Mouse (Mus musculus): ENCODE results near the gene Apbb1ip. TPM values are rescaled to one million over a fixed set of nuclear protein-coding genes. Genes with fewer than 3 reads are reported as not detected.

The Apbb1ip gene
- polyA plus RNA-seq, 1 experiment from 2014 or later = 2.1 TPM

GRCm38 (mm10) chr2:22782057-22782456, 8.2 kb downstream of the Apbb1ip start:
- Histone ChIP-seq H3K36me3 (ENCODE audit: control insufficient read depth, insufficient read depth, low read length) (no peaks in the 10 kb centered on the region), H3K4me3 (ENCODE audit: low read length) (no peak overlapping the region), H3K9ac (ENCODE audit: low read depth, low read length) (no peak overlapping the region), H3K4me1 (ENCODE audit: control insufficient read depth, insufficient read depth, low read depth, low read length) (no peaks in the 10 kb centered on the region), H3K9me3 (ENCODE audit: control insufficient read depth, low read length) (no peaks in the 10 kb centered on the region), H3K27me3 (replicated peaks; ENCODE audit: control insufficient read depth, insufficient read depth, low read length) (no peaks in the 10 kb centered on the region), H3K4me2 (ENCODE audit: low read length) (no peak overlapping the region), H3K27ac (ENCODE audit: low read depth, low read length) (no peak overlapping the region)
- 92% methylated on average over 3 of the region's 3 CpGs for WGBS
- ATAC-seq = no peak

DNA sequence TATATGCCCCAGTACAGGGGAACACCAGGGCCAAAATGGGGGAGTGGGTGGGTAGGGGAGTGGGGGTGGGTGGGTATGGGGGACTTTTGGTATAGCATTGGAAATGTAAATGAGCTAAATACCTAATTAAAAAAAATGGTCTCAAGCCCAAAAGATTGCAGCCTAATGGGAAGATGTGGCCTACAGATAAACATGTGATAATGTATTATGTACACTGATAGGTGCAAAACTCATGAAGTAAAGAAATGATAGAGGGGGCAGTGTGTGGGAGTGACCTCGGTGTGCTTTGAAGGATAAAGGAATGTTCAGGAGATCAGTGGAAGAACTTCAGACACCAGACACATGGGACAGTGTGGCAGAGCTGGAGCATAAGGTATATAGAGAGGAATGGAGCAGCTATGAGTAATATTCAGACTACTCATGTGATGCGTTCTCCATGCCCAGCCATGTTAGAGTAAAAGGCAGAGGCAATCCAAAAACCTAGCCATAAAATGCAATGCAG, 9.3 kb downstream of the Apbb1ip start:
- Histone ChIP-seq H3K9me3 (ENCODE audit: control insufficient read depth, low read length) (no peaks in the 10 kb centered on the region), H3K27me3 (replicated peaks; ENCODE audit: control insufficient read depth, insufficient read depth, low read length) (no peaks in the 10 kb centered on the region), H3K27ac (ENCODE audit: low read depth, low read length) (no peak overlapping the region), H3K36me3 (ENCODE audit: control insufficient read depth, insufficient read depth, low read length) (no peaks in the 10 kb centered on the region), H3K4me3 (ENCODE audit: low read length) (no peak overlapping the region), H3K4me2 (ENCODE audit: low read length) (no peak overlapping the region), H3K9ac (ENCODE audit: low read depth, low read length) (no peak overlapping the region), H3K4me1 (ENCODE audit: control insufficient read depth, insufficient read depth, low read depth, low read length) (no peaks in the 10 kb centered on the region)
- no peak for ATAC-seq
- 90% methylated on average over 2 of the region's 2 CpGs for WGBS

- H3K4me2 ChIP-seq (ENCODE audit: low read length) = no peak overlapping the region
- H3K4me3 ChIP-seq (ENCODE audit: low read length) = no peak overlapping the region
- no peak overlapping the region for H3K27ac ChIP-seq (ENCODE audit: low read depth, low read length)
- H3K4me1 ChIP-seq (ENCODE audit: control insufficient read depth, insufficient read depth, low read depth, low read length) = no peaks in the 10 kb centered on the region
- H3K36me3 ChIP-seq (ENCODE audit: control insufficient read depth, insufficient read depth, low read length) = no peaks in the 10 kb centered on the region
- no peak overlapping the region for H3K9ac ChIP-seq (ENCODE audit: low read depth, low read length)
- 91% methylated on average over 3 of the region's 3 CpGs for WGBS
- H3K27me3 ChIP-seq (replicated peaks; ENCODE audit: control insufficient read depth, insufficient read depth, low read length) = no peaks in the 10 kb centered on the region
- ATAC-seq = no peak
- no peaks in the 10 kb centered on the region for H3K9me3 ChIP-seq (ENCODE audit: control insufficient read depth, low read length)
These were observed 10.3 kb downstream of the Apbb1ip start for GRCm38 (mm10) chr2:22784186-22784585.

DNA sequence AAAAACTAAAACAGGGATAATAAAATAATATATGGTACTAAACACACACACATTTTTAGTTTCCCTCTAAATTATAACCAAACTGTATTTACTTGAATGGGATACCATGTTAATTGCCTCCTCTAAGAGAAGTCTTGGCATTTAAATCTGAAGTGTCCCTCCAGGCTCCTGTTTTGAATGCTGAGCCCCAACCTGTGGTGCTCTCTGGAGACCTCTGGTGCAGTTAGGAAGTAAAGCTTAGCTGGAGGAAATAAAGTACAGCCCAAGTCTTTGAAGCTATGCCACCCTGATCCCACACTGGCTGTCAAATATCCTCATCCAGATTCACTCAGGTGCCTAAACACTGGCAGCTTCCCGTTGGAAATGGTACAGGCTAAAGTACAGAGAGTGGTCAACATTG, 10.9 kb downstream of the Apbb1ip start:
- H3K4me3 ChIP-seq (ENCODE audit: low read length) = no peak overlapping the region
- H3K27me3 ChIP-seq (replicated peaks; ENCODE audit: control insufficient read depth, insufficient read depth, low read length) = no peaks in the 10 kb centered on the region
- ATAC-seq = no peak
- H3K4me2 ChIP-seq (ENCODE audit: low read length) = no peak overlapping the region
- H3K9ac ChIP-seq (ENCODE audit: low read depth, low read length) = no peak overlapping the region
- no peaks in the 10 kb centered on the region for H3K9me3 ChIP-seq (ENCODE audit: control insufficient read depth, low read length)
- no peaks in the 10 kb centered on the region for H3K36me3 ChIP-seq (ENCODE audit: control insufficient read depth, insufficient read depth, low read length)
- H3K27ac ChIP-seq (ENCODE audit: low read depth, low read length) = no peak overlapping the region
- 67% methylated on average over 1 of the region's 1 CpGs for WGBS
- H3K4me1 ChIP-seq (ENCODE audit: control insufficient read depth, insufficient read depth, low read depth, low read length) = no peaks in the 10 kb centered on the region

- WGBS = 94% methylated on average over 2 of the region's 2 CpGs
- Histone ChIP-seq H3K9me3 (ENCODE audit: control insufficient read depth, low read length) (no peaks in the 10 kb centered on the region), H3K4me2 (ENCODE audit: low read length) (no peak overlapping the region), H3K4me1 (ENCODE audit: control insufficient read depth, insufficient read depth, low read depth, low read length) (no peaks in the 10 kb centered on the region), H3K27me3 (replicated peaks; ENCODE audit: control insufficient read depth, insufficient read depth, low read length) (no peaks in the 10 kb centered on the region), H3K9ac (ENCODE audit: low read depth, low read length) (no peak overlapping the region), H3K4me3 (ENCODE audit: low read length) (no peak overlapping the region), H3K27ac (ENCODE audit: low read depth, low read length) (no peak overlapping the region), H3K36me3 (ENCODE audit: control insufficient read depth, insufficient read depth, low read length) (no peaks in the 10 kb centered on the region)
- ATAC-seq = no peak
These were observed 14.8 kb downstream of the Apbb1ip start for GRCm38 (mm10) chr2:22788658-22789057.

DNA sequence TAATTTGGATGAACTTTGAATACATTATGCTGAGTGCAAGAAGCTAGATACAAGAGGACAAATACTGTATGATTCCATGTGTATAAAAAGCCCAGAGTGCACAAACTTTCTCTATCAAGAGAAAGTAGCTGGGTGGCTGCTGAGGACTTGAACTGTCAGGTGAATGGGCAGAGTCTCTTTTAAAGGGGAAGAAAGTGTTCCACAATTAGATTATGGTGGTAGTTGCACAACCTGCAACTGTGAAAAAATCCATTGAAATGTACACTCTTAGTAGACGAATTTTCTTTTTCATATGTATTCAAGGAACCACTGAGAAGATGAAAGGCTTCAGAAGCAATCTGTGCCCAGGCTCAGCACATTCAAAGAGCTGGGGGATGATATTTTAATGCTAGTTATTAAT, 15.7 kb downstream of the Apbb1ip start:
- H3K36me3 ChIP-seq (ENCODE audit: control insufficient read depth, insufficient read depth, low read length) = no peaks in the 10 kb centered on the region
- H3K4me2 ChIP-seq (ENCODE audit: low read length) = no peak overlapping the region
- H3K27me3 ChIP-seq (replicated peaks; ENCODE audit: control insufficient read depth, insufficient read depth, low read length) = no peaks in the 10 kb centered on the region
- no peaks in the 10 kb centered on the region for H3K4me1 ChIP-seq (ENCODE audit: control insufficient read depth, insufficient read depth, low read depth, low read length)
- no peak overlapping the region for H3K9ac ChIP-seq (ENCODE audit: low read depth, low read length)
- H3K27ac ChIP-seq (ENCODE audit: low read depth, low read length) = no peak overlapping the region
- no peak for ATAC-seq
- no peaks in the 10 kb centered on the region for H3K9me3 ChIP-seq (ENCODE audit: control insufficient read depth, low read length)
- WGBS = 84% methylated on average over 1 of the region's 1 CpGs
- H3K4me3 ChIP-seq (ENCODE audit: low read length) = no peak overlapping the region

- ATAC-seq = no peak
- Histone ChIP-seq H3K4me1 (ENCODE audit: control insufficient read depth, insufficient read depth, low read depth, low read length) (no peaks in the 10 kb centered on the region), H3K4me3 (ENCODE audit: low read length) (no peak overlapping the region), H3K36me3 (ENCODE audit: control insufficient read depth, insufficient read depth, low read length) (no peaks in the 10 kb centered on the region), H3K27me3 (replicated peaks; ENCODE audit: control insufficient read depth, insufficient read depth, low read length) (no peaks in the 10 kb centered on the region), H3K9me3 (ENCODE audit: control insufficient read depth, low read length) (no peaks in the 10 kb centered on the region), H3K4me2 (ENCODE audit: low read length) (no peak overlapping the region), H3K27ac (ENCODE audit: low read depth, low read length) (no peak overlapping the region), H3K9ac (ENCODE audit: low read depth, low read length) (no peak overlapping the region)
- 63% methylated on average over 1 of the region's 1 CpGs for WGBS
These were observed 16.5 kb downstream of the Apbb1ip start for GRCm38 (mm10) chr2:22790435-22790834.

GRCm38 (mm10) chr2:22795087-22795486, 21.2 kb downstream of the Apbb1ip start:
- Histone ChIP-seq H3K36me3 (ENCODE audit: control insufficient read depth, insufficient read depth, low read length) (no peaks in the 10 kb centered on the region), H3K27ac (ENCODE audit: low read depth, low read length) (no peak overlapping the region), H3K4me2 (ENCODE audit: low read length) (no peak overlapping the region), H3K4me1 (ENCODE audit: control insufficient read depth, insufficient read depth, low read depth, low read length) (no peaks in the 10 kb centered on the region), H3K4me3 (ENCODE audit: low read length) (no peak overlapping the region), H3K9ac (ENCODE audit: low read depth, low read length) (no peak overlapping the region), H3K9me3 (ENCODE audit: control insufficient read depth, low read length) (no peaks in the 10 kb centered on the region), H3K27me3 (replicated peaks; ENCODE audit: control insufficient read depth, insufficient read depth, low read length) (no peaks in the 10 kb centered on the region)
- 80% methylated on average over 3 of the region's 3 CpGs for WGBS
- no peak for ATAC-seq

- Histone ChIP-seq H3K4me2 (ENCODE audit: low read length) (no peak overlapping the region), H3K4me1 (ENCODE audit: control insufficient read depth, insufficient read depth, low read depth, low read length) (no peaks in the 10 kb centered on the region), H3K27me3 (replicated peaks; ENCODE audit: control insufficient read depth, insufficient read depth, low read length) (no peaks in the 10 kb centered on the region), H3K9ac (ENCODE audit: low read depth, low read length) (no peak overlapping the region), H3K9me3 (ENCODE audit: control insufficient read depth, low read length) (no peaks in the 10 kb centered on the region), H3K27ac (ENCODE audit: low read depth, low read length) (no peak overlapping the region), H3K36me3 (ENCODE audit: control insufficient read depth, insufficient read depth, low read length) (no peaks in the 10 kb centered on the region), H3K4me3 (ENCODE audit: low read length) (no peak overlapping the region)
- ATAC-seq = no peak
These were observed 22.6 kb downstream of the Apbb1ip start for GRCm38 (mm10) chr2:22796487-22796886.

DNA sequence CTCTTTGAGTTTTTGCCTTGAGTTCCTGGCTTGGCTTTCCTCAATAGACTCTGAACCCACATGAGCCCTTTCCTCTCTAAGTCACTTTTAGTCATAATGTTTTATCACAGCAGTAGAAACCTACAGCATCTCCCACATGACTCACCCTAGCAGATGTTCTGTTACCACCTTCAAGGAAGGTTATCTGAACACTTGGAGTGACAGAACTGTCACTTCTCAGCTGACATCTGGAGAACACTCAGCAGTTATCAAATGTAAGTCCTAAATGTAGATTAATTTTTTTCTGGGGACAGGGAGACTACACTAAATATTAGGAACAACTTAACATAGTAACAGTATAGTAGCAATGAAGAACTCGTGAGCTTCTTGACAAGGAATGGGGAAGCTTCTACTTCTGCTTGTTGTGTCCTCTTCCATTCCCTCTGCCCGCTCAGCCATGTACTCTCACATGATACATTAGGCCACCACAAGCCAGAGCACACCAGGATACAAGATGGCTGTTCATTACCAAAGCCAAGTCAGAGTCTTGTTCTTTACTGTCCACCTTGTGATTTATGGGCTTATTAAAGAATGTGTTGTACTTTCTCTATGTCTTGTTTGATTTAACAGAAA, 25.6 kb downstream of the Apbb1ip start:
- 91% methylated on average over 2 of the region's 2 CpGs for WGBS
- Histone ChIP-seq H3K9me3 (ENCODE audit: control insufficient read depth, low read length) (no peaks in the 10 kb centered on the region), H3K27me3 (replicated peaks; ENCODE audit: control insufficient read depth, insufficient read depth, low read length) (no peaks in the 10 kb centered on the region), H3K4me1 (ENCODE audit: control insufficient read depth, insufficient read depth, low read depth, low read length) (no peaks in the 10 kb centered on the region), H3K4me3 (ENCODE audit: low read length) (no peak overlapping the region), H3K36me3 (ENCODE audit: control insufficient read depth, insufficient read depth, low read length) (no peaks in the 10 kb centered on the region), H3K9ac (ENCODE audit: low read depth, low read length) (no peak overlapping the region), H3K4me2 (ENCODE audit: low read length) (no peak overlapping the region), H3K27ac (ENCODE audit: low read depth, low read length) (no peak overlapping the region)
- no peak for ATAC-seq

Data from hindbrain, embryonic 16.5 days (tissue).